Mouse (Mus musculus): ENCODE results near the gene Rps8. TPM values are rescaled to one million over a fixed set of nuclear protein-coding genes. Genes with fewer than 3 reads are reported as not detected.
A peak's percentile ranks its signal among the peaks of the same experiment; 100 is the strongest.
"Not testable (repeated sequence)": the region's sequence is repeated elsewhere in the genome, so short reads cannot be mapped to it uniquely, and the experiment has no call there.

Gene Rps8
- total RNA-seq (2021), result 100 to 1,000 TPM; 571 to 648 TPM

- intact Hi-C loops (cut with DNase I), result loop anchor here (2.0 kb wide), 1 partner anchor 27 kb away; the partner anchor contains the start of gene Kif2c
These were observed at the start of gene Rps8 for GRCm38 (mm10) chr4:117155792-117156355. Rps8 (minus strand) TSS chr4:117156243.

GRCm38 (mm10) chr4:117202992-117203354, 46.9 kb upstream of the Rps8 start:
- intact Hi-C loops (cut with DNase I), result no loop called here
- DNase-seq (ENCODE audit: low spot score), result no peak

More at GRCm38 (mm10) chr4:117155792-117156355, at the start of gene Rps8:
- peak; percentile 81 for DNase-seq (ENCODE audit: low spot score)

- intact Hi-C loops (cut with DNase I), result no loop called here
- DNase-seq (ENCODE audit: low spot score), result no peak
These were observed 46.3 kb upstream of the Rps8 start for GRCm38 (mm10) chr4:117202046-117202991.

- intact Hi-C loops (cut with DNase I), result no loop called here
- DNase-seq (ENCODE audit: low spot score), result no peak
These were observed 35.8 kb upstream of the Rps8 start for GRCm38 (mm10) chr4:117191804-117192203.

- DNase-seq (ENCODE audit: low spot score), result no peak
- intact Hi-C loops (cut with DNase I), result no loop called here
These were observed 34.6 kb upstream of the Rps8 start for GRCm38 (mm10) chr4:117190660-117191059.

GRCm38 (mm10) chr4:117189856-117190543, 34.0 kb upstream of the Rps8 start:
- no peak for DNase-seq (ENCODE audit: low spot score)
- intact Hi-C loops (cut with DNase I), result no loop called here

- peak; percentile 66 for DNase-seq (ENCODE audit: low spot score)
- intact Hi-C loops (cut with DNase I), result no loop called here
These were observed 33.4 kb upstream of the Rps8 start for GRCm38 (mm10) chr4:117189382-117189855.

- DNase-seq (ENCODE audit: low spot score), result no peak
These were observed 32.9 kb upstream of the Rps8 start for GRCm38 (mm10) chr4:117188969-117189368.

GRCm38 (mm10) chr4:117182759-117183096, 26.7 kb upstream of the Rps8 start:
- intact Hi-C loops (cut with DNase I), result loop anchor here (2.0 kb wide), 1 partner anchor 28 kb away; no protein-coding TSS in a partner anchor
- DNase-seq (ENCODE audit: low spot score), result not testable (repeated sequence)

More at GRCm38 (mm10) chr4:117188969-117189368, 32.9 kb upstream of the Rps8 start:
- intact Hi-C loops (cut with DNase I), result no loop called here

GRCm38 (mm10) chr4:117181863-117182758, 26.1 kb upstream of the Rps8 start, which contains the start of gene Kif2c:
Kif2c (minus strand) TSS chr4:117182639.
- peak; percentile 78 for DNase-seq (ENCODE audit: low spot score)
- intact Hi-C loops (cut with DNase I), result loop anchor here (2.0 kb wide), 1 partner anchor 27 kb away; no protein-coding TSS in a partner anchor

- DNase-seq (ENCODE audit: low spot score), result no peak
- intact Hi-C loops (cut with DNase I), result no loop called here
These were observed 13.9 kb upstream of the Rps8 start for GRCm38 (mm10) chr4:117169936-117170335.

GRCm38 (mm10) chr4:117161183-117161582, 5.1 kb upstream of the Rps8 start:
- intact Hi-C loops (cut with DNase I), result no loop called here
- DNase-seq (ENCODE audit: low spot score), result no peak

- DNase-seq (ENCODE audit: low spot score), result no peak
- intact Hi-C loops (cut with DNase I), result no loop called here
These were observed 3.6 kb upstream of the Rps8 start for GRCm38 (mm10) chr4:117159666-117160065.

GRCm38 (mm10) chr4:117156372-117156771, 329 bp upstream of the Rps8 start:
- intact Hi-C loops (cut with DNase I), result no loop called here
- DNase-seq (ENCODE audit: low spot score), result no peak

- intact Hi-C loops (cut with DNase I), result loop anchor here (2.0 kb wide), 1 partner anchor 28 kb away; the partner anchor contains the start of gene Kif2c
- DNase-seq (ENCODE audit: low spot score), result no peak
These were observed 837 bp downstream of the Rps8 start for GRCm38 (mm10) chr4:117155020-117155791.

GRCm38 (mm10) chr4:117152714-117153113, 3.3 kb downstream of the Rps8 start:
- intact Hi-C loops (cut with DNase I), result no loop called here
- no peak for DNase-seq (ENCODE audit: low spot score)

GRCm38 (mm10) chr4:117151416-117151815, 4.6 kb downstream of the Rps8 start:
- intact Hi-C loops (cut with DNase I), result no loop called here
- DNase-seq (ENCODE audit: low spot score), result no peak

GRCm38 (mm10) chr4:117150212-117150733, 5.8 kb downstream of the Rps8 start:
- intact Hi-C loops (cut with DNase I), result no loop called here
- DNase-seq (ENCODE audit: low spot score), result no peak
